Mouse (Mus musculus): ENCODE results near the gene Ppfibp1. TPM values are rescaled to one million over a fixed set of nuclear protein-coding genes. Genes with fewer than 3 reads are reported as not detected.

The Ppfibp1 gene
- polyA plus RNA-seq, 1 experiment from 2014 or later, result 9.7 TPM

DNA sequence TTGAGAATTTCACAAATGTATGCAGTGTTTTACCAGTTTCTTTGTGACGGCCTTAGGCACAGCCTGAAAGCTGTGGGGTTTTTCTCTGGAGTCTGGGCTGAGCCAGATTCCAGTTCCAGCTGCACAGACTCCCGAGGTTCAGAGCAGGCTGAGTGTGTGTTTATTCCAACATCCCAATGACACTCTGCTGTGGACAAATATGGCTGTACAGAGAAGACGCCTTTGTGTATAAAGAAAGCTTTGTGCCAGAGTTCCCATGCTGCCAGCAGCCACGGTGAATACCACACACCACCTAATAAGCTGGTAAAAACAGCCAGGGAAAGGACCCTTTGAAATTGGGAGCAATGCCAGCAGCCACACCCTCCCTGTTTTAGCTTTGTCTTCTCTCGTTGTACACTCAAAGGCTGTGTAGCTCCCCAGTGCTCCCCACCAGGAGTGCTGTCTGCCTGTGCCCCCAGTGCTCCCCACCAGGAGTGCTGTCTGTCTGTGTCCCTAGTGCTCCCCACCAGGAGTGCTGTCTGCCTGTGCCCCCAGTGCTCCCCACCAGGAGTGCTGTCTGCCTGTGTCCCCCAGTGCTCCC lies 187.6 kb downstream of the Ppfibp1 start:
- Histone ChIP-seq H3K4me1 (replicated peaks) (no peaks in the 10 kb centered on the region), H3K9ac (no peak overlapping the region), H3K4me2 (no peak overlapping the region), H3K36me3 (replicated peaks) (peaks cover 13% of the 10 kb centered on the region), H3K4me3 (replicated peaks) (no peak overlapping the region), H3K27ac (replicated peaks) (no peak overlapping the region), H3K27me3 (no peaks in the 10 kb centered on the region), H3K9me3 (replicated peaks) (no peaks in the 10 kb centered on the region)
- 67% methylated on average over 5 of the region's 5 CpGs for WGBS (ENCODE audit: insufficient replicate concordance)
- no peak for ATAC-seq (ENCODE audit: insufficient read depth)

DNA sequence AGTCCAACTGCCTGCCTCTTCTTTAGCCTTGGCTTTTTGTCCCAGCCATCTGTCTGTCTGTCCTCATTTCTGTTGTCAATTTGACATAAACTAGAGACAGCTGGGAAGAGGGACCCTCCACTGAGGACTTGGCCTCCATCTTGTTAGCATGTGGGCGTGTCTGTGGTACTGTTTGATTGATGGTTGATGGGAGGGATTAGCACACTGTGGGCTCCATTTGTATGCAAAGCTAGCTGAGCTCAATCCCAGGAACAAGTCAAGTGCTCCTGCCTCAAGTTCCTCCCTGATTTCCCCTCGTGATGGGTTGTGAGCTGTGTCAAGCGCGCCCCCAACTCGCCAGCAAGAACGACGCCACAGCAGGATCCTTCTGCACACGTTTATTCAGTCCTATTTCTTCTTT lies 188.6 kb downstream of the Ppfibp1 start:
- WGBS (ENCODE audit: insufficient replicate concordance), result 79% methylated on average over 8 of the region's 8 CpGs
- Histone ChIP-seq H3K9me3 (replicated peaks) (no peaks in the 10 kb centered on the region), H3K36me3 (replicated peaks) (peaks cover 5% of the 10 kb centered on the region; the same call in 1 of the 2 replicates), H3K4me1 (replicated peaks) (no peaks in the 10 kb centered on the region), H3K4me3 (replicated peaks) (no peak overlapping the region), H3K27ac (replicated peaks) (no peak overlapping the region), H3K4me2 (no peak overlapping the region), H3K27me3 (no peaks in the 10 kb centered on the region), H3K9ac (no peak overlapping the region)
- ATAC-seq (ENCODE audit: insufficient read depth), result no peak

- Histone ChIP-seq H3K4me1 (replicated peaks) (no peaks in the 10 kb centered on the region), H3K9me3 (replicated peaks) (no peaks in the 10 kb centered on the region), H3K4me2 (no peak overlapping the region), H3K27ac (replicated peaks) (no peak overlapping the region), H3K4me3 (replicated peaks) (no peak overlapping the region), H3K36me3 (replicated peaks) (no peaks in the 10 kb centered on the region; the same call in 1 of the 2 replicates), H3K9ac (no peak overlapping the region), H3K27me3 (no peaks in the 10 kb centered on the region)
- ATAC-seq (ENCODE audit: insufficient read depth), result no peak
- 76% methylated on average over 10 of the region's 10 CpGs for WGBS (ENCODE audit: insufficient replicate concordance)
Observed at GRCm38 (mm10) chr6:147079919-147080318, 191.6 kb downstream of the Ppfibp1 start.

Other genes starting within 250 kb of the Ppfibp1 start
- gene Med21, start 245.9 kb upstream of the Ppfibp1 start, polyA plus RNA-seq (2015; fragmentation: Nextera tagmentation; extraction: Ambion mirVana), result 57.6 and 59.1 TPM in 2 replicates
- 24.3 and 25.2 TPM in 2 replicates for gene Tm7sf3, start 245.7 kb upstream of the Ppfibp1 start, polyA plus RNA-seq (2015; fragmentation: Nextera tagmentation; extraction: Ambion mirVana)
- gene Stk38l, start 163.5 kb upstream of the Ppfibp1 start, polyA plus RNA-seq (2015; fragmentation: Nextera tagmentation; extraction: Ambion mirVana), result 3.8 and 4.5 TPM in 2 replicates
- 0.43 and 0.70 TPM in 2 replicates for gene Arntl2, start 92.4 kb upstream of the Ppfibp1 start, polyA plus RNA-seq (2015; fragmentation: Nextera tagmentation; extraction: Ambion mirVana)
- not detected in 2 replicates for gene Smco2, start 38.4 kb upstream of the Ppfibp1 start, polyA plus RNA-seq (2015; fragmentation: Nextera tagmentation; extraction: Ambion mirVana)
- 0.05 and 0.06 TPM in 2 replicates for gene 1700034J05Rik, start 65.9 kb downstream of the Ppfibp1 start, polyA plus RNA-seq (2015; fragmentation: Nextera tagmentation; extraction: Ambion mirVana)
- 0.24 and 0.35 TPM in 2 replicates for gene Rep15, start 144.1 kb downstream of the Ppfibp1 start, polyA plus RNA-seq (2015; fragmentation: Nextera tagmentation; extraction: Ambion mirVana)
- 50.2 and 51.2 TPM in 2 replicates for gene Mrps35, start 154.3 kb downstream of the Ppfibp1 start, polyA plus RNA-seq (2015; fragmentation: Nextera tagmentation; extraction: Ambion mirVana)
- gene Mansc4, start 198.5 kb downstream of the Ppfibp1 start, polyA plus RNA-seq (2015; fragmentation: Nextera tagmentation; extraction: Ambion mirVana), result 0.08 TPM in 1 of 2 replicates, not detected in the other
- 1.8 and 1.9 TPM in 2 replicates for gene Klhl42, start 202.9 kb downstream of the Ppfibp1 start, polyA plus RNA-seq (2015; fragmentation: Nextera tagmentation; extraction: Ambion mirVana)